Mouse (Mus musculus) small intestine, adult 2 months (tissue): Measurements from ENCODE around the gene Gdf10.

Experiments
- CTCF ChIP-seq: fragments of 200-500 bp; IDR thresholded peaks from 2 replicates; pipeline ENCODE4 v1.5.1; 2012; ENCODE audit warnings: low read depth, mild to moderate bottlenecking, control low read depth, inconsistent platforms, low read length, moderate library complexity, mixed read lengths; ENCODE audit not compliant: insufficient replicate concordance, insufficient read length; ENCODE audit errors: extremely low read depth
- POLR2A ChIP-seq: fragments of 200-500 bp; IDR thresholded peaks from 2 replicates; pipeline ENCODE4 v1.6.1; 2012; ENCODE audit warnings: low read depth, mild to moderate bottlenecking, control low read depth, inconsistent platforms, low read length, moderate library complexity

- TF ChIP-seq CTCF, result peak; percentile 27; the same call in 1 of the 2 replicates
- no peak for TF ChIP-seq POLR2A
These were observed 10.5 kb downstream of the Gdf10 start for GRCm38 (mm10) chr14:33933778-33934317.
